Mouse (Mus musculus): ENCODE data around the gene Rasl12. TPM values are rescaled to one million over a fixed set of nuclear protein-coding genes. Genes with fewer than 3 reads are reported as not detected.

Gene Rasl12
- polyA plus RNA-seq, 1 experiment from 2014 or later, result 6.0 TPM

GRCm38 (mm10) chr9:65424393-65424792 is 26.1 kb downstream of the Rasl12 start:
- ATAC-seq (ENCODE audit: low FRiP score) (no peak), DNase-seq (ENCODE audit: low spot score) (no peak)
- no peaks in the 10 kb centered on the region for H3K27me3 ChIP-seq (ENCODE audit: control insufficient read depth, insufficient read depth, low read length)
- H3K4me3 ChIP-seq (ENCODE audit: low read depth, low read length), result no peak overlapping the region
- H3K4me1 ChIP-seq (replicated peaks; ENCODE audit: control insufficient read depth, insufficient read depth, low read length), result no peaks in the 10 kb centered on the region
- H3K9me3 ChIP-seq (ENCODE audit: control insufficient read depth, low read length), result no peaks in the 10 kb centered on the region
- H3K27ac ChIP-seq (ENCODE audit: low read depth, low read length), result no peak overlapping the region
- WGBS, result 40% methylated on average over 3 of the region's 3 CpGs
- H3K9ac ChIP-seq (ENCODE audit: low read depth, low read length), result no peak overlapping the region
- H3K36me3 ChIP-seq (ENCODE audit: control insufficient read depth, insufficient read depth, low read length), result no peaks in the 10 kb centered on the region
- no peak overlapping the region for H3K4me2 ChIP-seq (replicated peaks; ENCODE audit: low read depth, low read length)

- Histone ChIP-seq H3K4me2 (replicated peaks; ENCODE audit: low read depth, low read length) (no peak overlapping the region), H3K4me3 (ENCODE audit: low read depth, low read length) (no peak overlapping the region), H3K27ac (ENCODE audit: low read depth, low read length) (no peak overlapping the region), H3K4me1 (replicated peaks; ENCODE audit: control insufficient read depth, insufficient read depth, low read length) (no peaks in the 10 kb centered on the region), H3K27me3 (ENCODE audit: control insufficient read depth, insufficient read depth, low read length) (no peaks in the 10 kb centered on the region), H3K9me3 (ENCODE audit: control insufficient read depth, low read length) (no peaks in the 10 kb centered on the region), H3K9ac (ENCODE audit: low read depth, low read length) (no peak overlapping the region), H3K36me3 (ENCODE audit: control insufficient read depth, insufficient read depth, low read length) (no peaks in the 10 kb centered on the region)
- 74% methylated on average over 2 of the region's 2 CpGs for WGBS
- ATAC-seq (ENCODE audit: low FRiP score) (no peak), DNase-seq (ENCODE audit: low spot score) (no peak)
Observed at GRCm38 (mm10) chr9:65427511-65427910, 29.2 kb downstream of the Rasl12 start.

- Histone ChIP-seq H3K36me3 (ENCODE audit: control insufficient read depth, insufficient read depth, low read length) (no peaks in the 10 kb centered on the region), H3K9ac (ENCODE audit: low read depth, low read length) (no peak overlapping the region), H3K4me2 (replicated peaks; ENCODE audit: low read depth, low read length) (no peak overlapping the region), H3K9me3 (ENCODE audit: control insufficient read depth, low read length) (no peaks in the 10 kb centered on the region), H3K27me3 (ENCODE audit: control insufficient read depth, insufficient read depth, low read length) (no peaks in the 10 kb centered on the region), H3K4me3 (ENCODE audit: low read depth, low read length) (no peak overlapping the region), H3K27ac (ENCODE audit: low read depth, low read length) (no peak overlapping the region), H3K4me1 (replicated peaks; ENCODE audit: control insufficient read depth, insufficient read depth, low read length) (no peaks in the 10 kb centered on the region)
- no peak for ATAC-seq (ENCODE audit: low FRiP score)
- DNase-seq (ENCODE audit: low spot score), result no peak
- 82% methylated on average over 5 of the region's 5 CpGs for WGBS
Observed at GRCm38 (mm10) chr9:65428003-65428402, 29.7 kb downstream of the Rasl12 start.

GRCm38 (mm10) chr9:65430401-65430800 is 32.1 kb downstream of the Rasl12 start:
- Histone ChIP-seq H3K9me3 (ENCODE audit: control insufficient read depth, low read length) (no peaks in the 10 kb centered on the region), H3K9ac (ENCODE audit: low read depth, low read length) (no peak overlapping the region), H3K36me3 (ENCODE audit: control insufficient read depth, insufficient read depth, low read length) (no peaks in the 10 kb centered on the region), H3K27ac (ENCODE audit: low read depth, low read length) (no peak overlapping the region), H3K4me1 (replicated peaks; ENCODE audit: control insufficient read depth, insufficient read depth, low read length) (no peaks in the 10 kb centered on the region), H3K4me2 (replicated peaks; ENCODE audit: low read depth, low read length) (no peak overlapping the region), H3K4me3 (ENCODE audit: low read depth, low read length) (no peak overlapping the region), H3K27me3 (ENCODE audit: control insufficient read depth, insufficient read depth, low read length) (no peaks in the 10 kb centered on the region)
- ATAC-seq (ENCODE audit: low FRiP score) (no peak), DNase-seq (ENCODE audit: low spot score) (no peak)

GRCm38 (mm10) chr9:65430921-65431320 is 32.6 kb downstream of the Rasl12 start:
- Histone ChIP-seq H3K27ac (ENCODE audit: low read depth, low read length) (no peak overlapping the region), H3K36me3 (ENCODE audit: control insufficient read depth, insufficient read depth, low read length) (no peaks in the 10 kb centered on the region), H3K4me1 (replicated peaks; ENCODE audit: control insufficient read depth, insufficient read depth, low read length) (no peaks in the 10 kb centered on the region), H3K9me3 (ENCODE audit: control insufficient read depth, low read length) (no peaks in the 10 kb centered on the region), H3K4me3 (ENCODE audit: low read depth, low read length) (no peak overlapping the region), H3K27me3 (ENCODE audit: control insufficient read depth, insufficient read depth, low read length) (no peaks in the 10 kb centered on the region), H3K4me2 (replicated peaks; ENCODE audit: low read depth, low read length) (no peak overlapping the region), H3K9ac (ENCODE audit: low read depth, low read length) (no peak overlapping the region)
- no peak for DNase-seq (ENCODE audit: low spot score)
- no peak for ATAC-seq (ENCODE audit: low FRiP score)
- 90% methylated on average over 5 of the region's 5 CpGs for WGBS

GRCm38 (mm10) chr9:65432236-65432635 is 33.9 kb downstream of the Rasl12 start:
- ATAC-seq (ENCODE audit: low FRiP score) (peak; percentile 51; the same call in 1 of the 2 replicates), DNase-seq (ENCODE audit: low spot score) (peak; percentile 89)
- H3K9me3 ChIP-seq (ENCODE audit: control insufficient read depth, low read length), result no peaks in the 10 kb centered on the region
- no peaks in the 10 kb centered on the region for H3K36me3 ChIP-seq (ENCODE audit: control insufficient read depth, insufficient read depth, low read length)
- H3K27me3 ChIP-seq (ENCODE audit: control insufficient read depth, insufficient read depth, low read length), result no peaks in the 10 kb centered on the region
- H3K9ac ChIP-seq (ENCODE audit: low read depth, low read length), result no peak overlapping the region
- H3K4me1 ChIP-seq (replicated peaks; ENCODE audit: control insufficient read depth, insufficient read depth, low read length), result 0 out of 2 replicates have a peak, but pooled peaks cover 2% of the 10 kb centered on the region
- no peak overlapping the region for H3K4me2 ChIP-seq (replicated peaks; ENCODE audit: low read depth, low read length)
- no peak overlapping the region for H3K27ac ChIP-seq (ENCODE audit: low read depth, low read length)
- WGBS, result 3% methylated on average over 3 of the region's 3 CpGs
- H3K4me3 ChIP-seq (ENCODE audit: low read depth, low read length), result no peak overlapping the region

GRCm38 (mm10) chr9:65434140-65434539 is 35.8 kb downstream of the Rasl12 start:
- Histone ChIP-seq H3K36me3 (ENCODE audit: control insufficient read depth, insufficient read depth, low read length) (no peaks in the 10 kb centered on the region), H3K4me1 (replicated peaks; ENCODE audit: control insufficient read depth, insufficient read depth, low read length) (0 out of 2 replicates have a peak, but pooled peaks cover 2% of the 10 kb centered on the region), H3K4me3 (ENCODE audit: low read depth, low read length) (no peak overlapping the region), H3K27ac (ENCODE audit: low read depth, low read length) (no peak overlapping the region), H3K9me3 (ENCODE audit: control insufficient read depth, low read length) (no peaks in the 10 kb centered on the region), H3K9ac (ENCODE audit: low read depth, low read length) (no peak overlapping the region), H3K4me2 (replicated peaks; ENCODE audit: low read depth, low read length) (no peak overlapping the region), H3K27me3 (ENCODE audit: control insufficient read depth, insufficient read depth, low read length) (no peaks in the 10 kb centered on the region)
- ATAC-seq (ENCODE audit: low FRiP score) (no peak), DNase-seq (ENCODE audit: low spot score) (peak; percentile 53)
- WGBS, result 62% methylated on average over 5 of the region's 5 CpGs

- Histone ChIP-seq H3K9ac (ENCODE audit: low read depth, low read length) (no peak overlapping the region), H3K27me3 (ENCODE audit: control insufficient read depth, insufficient read depth, low read length) (no peaks in the 10 kb centered on the region), H3K9me3 (ENCODE audit: control insufficient read depth, low read length) (no peaks in the 10 kb centered on the region), H3K27ac (ENCODE audit: low read depth, low read length) (no peak overlapping the region), H3K4me3 (ENCODE audit: low read depth, low read length) (peak overlapping the region; percentile 77; the same call in 1 of the 2 replicates), H3K4me1 (replicated peaks; ENCODE audit: control insufficient read depth, insufficient read depth, low read length) (0 out of 2 replicates have a peak, but pooled peaks cover 2% of the 10 kb centered on the region), H3K4me2 (replicated peaks; ENCODE audit: low read depth, low read length) (no peak overlapping the region), H3K36me3 (ENCODE audit: control insufficient read depth, insufficient read depth, low read length) (no peaks in the 10 kb centered on the region)
- ATAC-seq (ENCODE audit: low FRiP score), result peak; percentile 38; the same call in 1 of the 2 replicates
- no peak for DNase-seq (ENCODE audit: low spot score)
- 78% methylated on average over 4 of the region's 4 CpGs for WGBS
Observed at GRCm38 (mm10) chr9:65435211-65435610, 36.9 kb downstream of the Rasl12 start.

- no peaks in the 10 kb centered on the region for H3K36me3 ChIP-seq (ENCODE audit: control insufficient read depth, insufficient read depth, low read length)
- H3K9me3 ChIP-seq (ENCODE audit: control insufficient read depth, low read length), result no peaks in the 10 kb centered on the region
- peak within 1 kb of the TSS; percentile 77 for H3K4me3 ChIP-seq (ENCODE audit: low read depth, low read length)
- DNase-seq (ENCODE audit: low spot score) (peak; percentile 99), ATAC-seq (ENCODE audit: low FRiP score) (peak; percentile 87)
- no peak within 1 kb of the TSS for H3K27ac ChIP-seq (ENCODE audit: low read depth, low read length)
- under 1% methylated on average over 54 of the region's 54 CpGs for WGBS
- H3K27me3 ChIP-seq (ENCODE audit: control insufficient read depth, insufficient read depth, low read length), result no peaks in the 10 kb centered on the region
- peak within 1 kb of the TSS; percentile 82 for H3K9ac ChIP-seq (ENCODE audit: low read depth, low read length)
- peak within 1 kb of the TSS; percentile 57 for H3K4me2 ChIP-seq (replicated peaks; ENCODE audit: low read depth, low read length)
- H3K4me1 ChIP-seq (replicated peaks; ENCODE audit: control insufficient read depth, insufficient read depth, low read length), result 0 out of 2 replicates have a peak, but pooled peaks cover 2% of the 10 kb centered on the region
Observed at GRCm38 (mm10) chr9:65435671-65436301, 37.5 kb downstream of the Rasl12 start, which contains the start of gene Mtfmt. TSS of gene Mtfmt (plus strand) at chr9:65435782.
